In genomic region chr8:11393161-11393560, GRCm38 (mm10) we compare ENCODE assay signal across 8 mouse cellular contexts.
A peak's percentile ranks its signal among the peaks of the same experiment; 100 is the strongest.
DNase-seq lines count a peak whose midpoint lies in the region; ATAC-seq lines count a peak whose summit lies in the region.

No protein-coding gene starts in this region.

- H3K27me3 ChIP-seq in kidney, embryonic 16.5 days (ENCODE audit: insufficient read depth, low read length): no peaks in the 10 kb centered on the region
- no peaks in the 10 kb centered on the region for H3K27me3 ChIP-seq in embryonic facial prominence, embryonic 11.5 days (ENCODE audit: control insufficient read depth, insufficient read depth, low read length)
- H3K27me3 ChIP-seq in heart, embryonic 14.5 days (ENCODE audit: control insufficient read depth, insufficient read depth, low read length): no peaks in the 10 kb centered on the region
- peaks cover 82% of the 10 kb centered on the region for H3K27me3 ChIP-seq in megakaryocyte, embryonic 14.5 days (replicated peaks)

- peaks cover 35% of the 10 kb centered on the region for H3K4me1 ChIP-seq in kidney, embryonic 16.5 days (ENCODE audit: insufficient read depth, low read length)
- H3K4me1 ChIP-seq in embryonic facial prominence, embryonic 11.5 days (ENCODE audit: control insufficient read depth, insufficient read depth, low read length): no peaks in the 10 kb centered on the region
- H3K4me1 ChIP-seq in heart, embryonic 14.5 days (ENCODE audit: control insufficient read depth in 2 of 2, insufficient read depth in 2 of 2, low read length in 2 of 2): peaks cover 45 to 53% of the 10 kb centered on the region in 2 experiments
- H3K4me1 ChIP-seq in megakaryocyte, embryonic 14.5 days: peaks cover 55% of the 10 kb centered on the region

- DNase-seq in kidney, adult 9 months: no peak
- peak; percentile 46 for DNase-seq in embryonic facial prominence, embryonic 11.5 days (ENCODE audit: low spot score)
- no peak for DNase-seq in layer of hippocampus, adult 8-10 months (ENCODE audit: low spot score in 2 of 2)
- no peak for DNase-seq in layer of hippocampus, adult 9-11 months
- DNase-seq in adrenal gland, postnatal 14 days: no peak

- WGBS in kidney, embryonic 16.5 days: 28% methylated on average over 7 of the region's 7 CpGs
- WGBS in embryonic facial prominence, embryonic 11.5 days: 41% methylated on average over 7 of the region's 7 CpGs
- 16% methylated on average over 7 of the region's 7 CpGs for WGBS in heart, embryonic 14.5 days

- peak; percentile 58 for ATAC-seq in kidney, embryonic 16.5 days (ENCODE audit: low FRiP score, low TSS enrichment)
- no peak; the same call in 1 of the 2 replicates for ATAC-seq in embryonic facial prominence, embryonic 11.5 days (replicated peaks; ENCODE audit: insufficient number of reproducible peaks, low FRiP score, low TSS enrichment, low read depth)
- 0 out of 2 replicates have a peak, but pooled peaks have one; percentile 10 for ATAC-seq in heart, embryonic 14.5 days (ENCODE audit: insufficient number of reproducible peaks, insufficient read depth, low FRiP score, low read depth)

- H3K9me3 ChIP-seq in kidney, embryonic 16.5 days (ENCODE audit: low read length): peaks cover 4% of the 10 kb centered on the region; the same call in 1 of the 2 replicates
- no peaks in the 10 kb centered on the region for H3K9me3 ChIP-seq in embryonic facial prominence, embryonic 11.5 days (replicated peaks; ENCODE audit: control insufficient read depth, low read length)
- H3K9me3 ChIP-seq in heart, embryonic 14.5 days (ENCODE audit: control insufficient read depth, low read length): peaks cover 6% of the 10 kb centered on the region; the same call in 1 of the 2 replicates
- peaks cover 8% of the 10 kb centered on the region; the same call in 1 of the 2 replicates for H3K9me3 ChIP-seq in megakaryocyte, embryonic 14.5 days

- H3K36me3 ChIP-seq in kidney, embryonic 16.5 days (ENCODE audit: insufficient read depth, low read length): peaks cover 10% of the 10 kb centered on the region; the same call in 1 of the 2 replicates
- no peaks in the 10 kb centered on the region for H3K36me3 ChIP-seq in embryonic facial prominence, embryonic 11.5 days (replicated peaks; ENCODE audit: control insufficient read depth, insufficient read depth, low read depth, low read length)
- no peaks in the 10 kb centered on the region for H3K36me3 ChIP-seq in heart, embryonic 14.5 days (ENCODE audit: control insufficient read depth, insufficient read depth, low read length)
- no peaks in the 10 kb centered on the region for H3K36me3 ChIP-seq in megakaryocyte, embryonic 14.5 days (replicated peaks; ENCODE audit: low read length)

- no peak overlapping the region for H3K4me3 ChIP-seq in kidney, embryonic 16.5 days (ENCODE audit: low read length)
- no peak overlapping the region for H3K4me3 ChIP-seq in embryonic facial prominence, embryonic 11.5 days (ENCODE audit: low read depth, low read length)
- H3K4me3 ChIP-seq in heart, embryonic 14.5 days (ENCODE audit: control insufficient read depth in 1 of 2, insufficient read depth in 1 of 2, low read depth in 1 of 2, low read length in 2 of 2): no peak overlapping the region
- H3K4me3 ChIP-seq in megakaryocyte, embryonic 14.5 days (replicated peaks): peak overlapping the region; percentile 25

- H3K4me2 ChIP-seq in kidney, embryonic 16.5 days (replicated peaks; ENCODE audit: low read depth, low read length): no peak overlapping the region; the same call in 1 of the 2 replicates
- no peak overlapping the region for H3K4me2 ChIP-seq in embryonic facial prominence, embryonic 11.5 days (ENCODE audit: low read depth, low read length)
- no peak overlapping the region for H3K4me2 ChIP-seq in heart, embryonic 14.5 days (ENCODE audit: low read length)

- H3K27ac ChIP-seq in kidney, embryonic 16.5 days (ENCODE audit: low read length): peak overlapping the region; percentile 88
- H3K27ac ChIP-seq in embryonic facial prominence, embryonic 11.5 days (replicated peaks; ENCODE audit: low read depth, low read length): no peak overlapping the region
- peak overlapping the region; percentile 72 to 79 for H3K27ac ChIP-seq in heart, embryonic 14.5 days (replicated peaks in 1 of 2; ENCODE audit: control insufficient read depth in 1 of 2, insufficient read depth in 1 of 2, low read depth in 2 of 2, low read length in 2 of 2)

- no peak overlapping the region; the same call in 1 of the 2 replicates for H3K9ac ChIP-seq in kidney, embryonic 16.5 days (replicated peaks; ENCODE audit: low read length)
- H3K9ac ChIP-seq in embryonic facial prominence, embryonic 11.5 days (replicated peaks; ENCODE audit: low read length): no peak overlapping the region
- no peak overlapping the region for H3K9ac ChIP-seq in heart, embryonic 14.5 days (ENCODE audit: low read length)
